In the genomic region with DNA sequence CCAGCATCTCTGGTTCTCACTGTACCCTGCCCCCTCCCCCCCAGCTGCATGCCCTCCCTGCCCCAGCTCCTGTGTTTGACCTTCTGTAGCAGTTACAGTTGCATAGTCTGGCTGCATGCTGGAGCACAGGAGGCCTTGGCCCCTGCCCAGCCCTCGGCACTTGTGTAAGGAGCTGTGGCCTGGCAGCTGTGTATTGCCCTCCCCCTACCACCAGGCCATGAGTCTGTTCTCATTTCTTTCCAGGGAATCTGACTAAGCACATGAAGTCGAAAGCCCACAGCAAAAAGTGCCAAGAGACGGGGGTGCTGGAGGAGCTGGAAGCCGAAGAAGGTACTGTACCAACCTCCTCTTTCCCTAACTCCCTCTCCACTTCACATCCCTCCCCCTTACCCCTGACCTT, we compare ENCODE assay signal across 13 mouse cellular contexts. TPM values are rescaled to one million over a fixed set of nuclear protein-coding genes. Genes with fewer than 3 reads are reported as not detected.
DNase-seq lines count a peak whose midpoint lies in the region; ATAC-seq lines count a peak whose summit lies in the region.
"Had no signal": no experiment of that assay in that cellular context is flagged by ENCODE, and none has a peak within 500 bp of the region (broad histone marks: within the 10 kb centered on the region; RNA-seq: fewer than 3 reads in every experiment).

No protein-coding gene starts in this region.

- no peak overlapping the region for H3K9ac ChIP-seq in forebrain, embryonic 15.5 days (replicated peaks)
- H3K9ac ChIP-seq: embryonic facial prominence, embryonic 13.5 days; liver, embryonic 13.5 days had no signal

- WGBS in forebrain, embryonic 10.5 days, result 90% methylated on average over 4 of the region's 4 CpGs
- 60% methylated on average over 4 of the region's 4 CpGs for WGBS in forebrain, embryonic 15.5 days

- no peaks in the 10 kb centered on the region for H3K9me3 ChIP-seq in forebrain, embryonic 10.5 days
- H3K9me3 ChIP-seq in forebrain, embryonic 15.5 days, result no peaks in the 10 kb centered on the region
- H3K9me3 ChIP-seq: embryonic facial prominence, embryonic 13.5 days; liver, embryonic 13.5 days had no signal

- no peaks in the 10 kb centered on the region for H3K36me3 ChIP-seq in forebrain, embryonic 10.5 days (replicated peaks)
- H3K36me3 ChIP-seq in forebrain, embryonic 15.5 days, result no peaks in the 10 kb centered on the region
- H3K36me3 ChIP-seq: embryonic facial prominence, embryonic 13.5 days; liver, embryonic 13.5 days had no signal

- ATAC-seq in forebrain, embryonic 15.5 days (replicated peaks), result no peak
- ATAC-seq: intestine, embryonic 16.5 days had no signal

- no peak overlapping the region for H3K4me3 ChIP-seq in forebrain, embryonic 10.5 days
- no peak overlapping the region for H3K4me3 ChIP-seq in forebrain, embryonic 15.5 days
- H3K4me3 ChIP-seq: embryonic facial prominence, embryonic 13.5 days; liver, embryonic 13.5 days had no signal

- H3K4me1 ChIP-seq in forebrain, embryonic 10.5 days, result peaks cover 7% of the 10 kb centered on the region; the same call in 1 of the 2 replicates
- peaks cover 21% of the 10 kb centered on the region for H3K4me1 ChIP-seq in forebrain, embryonic 15.5 days
- H3K4me1 ChIP-seq: embryonic facial prominence, embryonic 13.5 days; liver, embryonic 13.5 days had no signal

- H3K27me3 ChIP-seq in forebrain, embryonic 10.5 days (ENCODE audit: poor library complexity, severe bottlenecking), result no peaks in the 10 kb centered on the region
- no peaks in the 10 kb centered on the region for H3K27me3 ChIP-seq in forebrain, embryonic 15.5 days
- H3K27me3 ChIP-seq: embryonic facial prominence, embryonic 13.5 days; liver, embryonic 13.5 days had no signal

- no peak overlapping the region for H3K4me2 ChIP-seq in forebrain, embryonic 15.5 days (replicated peaks)
- H3K4me2 ChIP-seq: embryonic facial prominence, embryonic 13.5 days; liver, embryonic 13.5 days had no signal

- DNase-seq in forebrain, embryonic 10.5 days (ENCODE audit: extremely low spot score, low spot score), result no peak
- DNase-seq in ovary, adult 18-20 months (ENCODE audit: low spot score), result peak; percentile 69
- DNase-seq in ovary, postnatal 14 days (ENCODE audit: low spot score), result no peak
- DNase-seq in heart, adult 9 months (ENCODE audit: low spot score in 2 of 2), result peak; percentile 38 to 68
- peak; percentile 72 for DNase-seq in skeletal muscle tissue, adult 2 months (ENCODE audit: low read depth, low spot score)
- DNase-seq in layer of hippocampus, adult 11-12 months (ENCODE audit: low spot score), result no peak
- DNase-seq in thymus, postnatal 10 days (ENCODE audit: low spot score in 2 of 2), result no peak
- DNase-seq: liver, embryonic 13.5 days had no signal

- H3K27ac ChIP-seq in forebrain, embryonic 10.5 days, result 0 out of 2 replicates have a peak overlapping the region, but pooled peaks have one; percentile 27
- no peak overlapping the region for H3K27ac ChIP-seq in forebrain, embryonic 15.5 days (replicated peaks)
- H3K27ac ChIP-seq: embryonic facial prominence, embryonic 13.5 days; liver, embryonic 13.5 days had no signal

RNA-seq across cellular contexts. Expression of gene Edn2, which starts 33.0 kb away (rescaled TPM):
- not detected in 2 replicates for polyA plus RNA-seq in forebrain, embryonic 10.5 days (2016; fragmentation: Nextera tagmentation; extraction: Ambion mirVana)
- 0.27 TPM in 1 of 2 replicates, not detected in the other for polyA plus RNA-seq in forebrain, embryonic 15.5 days (2015; fragmentation: Nextera tagmentation; extraction: Ambion mirVana)
- polyA plus RNA-seq: C2C12; neural tube, embryonic 11.5 days had no signal

Comparison
In these comparisons a context has a peak if more than half of its experiments do, and no peak if none do; other contexts are left out.
1. DNase-seq: peak in ovary, adult 18-20 months (single experiment), heart, adult 9 months (2 of 2) and skeletal muscle tissue, adult 2 months (single experiment); none in forebrain, embryonic 10.5 days (single experiment), ovary, postnatal 14 days (single experiment), layer of hippocampus, adult 11-12 months (single experiment) and thymus, postnatal 10 days (0 of 2).